Mouse (Mus musculus) kidney, adult 11 months (tissue): Measurements from ENCODE around the gene Abhd13.

Experiments used
- DNase-seq: peaks from one replicate; pipeline ENCODE4 v3.0.0; 2022

The Abhd13 gene

DNA sequence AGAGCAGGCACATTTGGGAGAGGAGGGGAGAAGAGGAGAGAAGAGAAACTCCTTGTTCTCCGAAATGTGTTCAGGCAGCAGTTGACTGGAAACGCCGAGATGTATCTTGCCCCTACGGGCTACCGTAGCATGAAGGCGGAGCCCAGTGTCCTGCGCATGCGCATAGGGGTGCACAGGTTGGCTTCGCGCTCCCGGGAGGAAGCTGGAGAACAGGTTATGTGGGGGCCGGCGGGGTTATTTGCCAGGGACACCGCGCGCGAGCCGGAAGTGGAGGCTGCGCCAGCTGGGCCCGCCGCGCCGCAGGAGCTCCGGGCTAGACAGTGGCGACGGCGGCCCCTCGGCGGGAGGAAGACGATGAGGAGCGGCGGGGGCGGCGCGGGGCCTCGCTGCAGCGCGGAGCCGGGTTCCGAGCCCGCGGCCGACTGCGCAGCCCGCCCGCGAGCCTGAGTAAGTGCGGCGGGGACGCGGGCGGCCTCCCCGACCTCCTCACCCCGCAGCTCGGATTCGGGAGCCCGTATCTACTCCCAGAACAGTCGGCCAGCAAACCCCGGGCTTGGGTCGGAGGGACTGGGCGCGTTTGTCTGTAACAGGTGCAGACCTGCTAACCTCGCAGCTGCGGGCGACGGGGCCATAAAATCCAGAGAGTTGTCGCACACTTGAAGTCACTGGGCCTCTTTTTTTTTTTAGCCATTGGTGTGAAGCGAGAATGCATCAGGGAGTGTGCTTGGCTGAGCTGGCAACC is at the start of gene Abhd13, which contains the start of gene Lig4:
Gene Abhd13 (plus strand): TSS at position 135 of the 742 bp plus-strand sequence.
Gene Lig4 (minus strand): TSS at position 114 of the 742 bp plus-strand sequence.
- DNase-seq, result peak; percentile 97

DNA sequence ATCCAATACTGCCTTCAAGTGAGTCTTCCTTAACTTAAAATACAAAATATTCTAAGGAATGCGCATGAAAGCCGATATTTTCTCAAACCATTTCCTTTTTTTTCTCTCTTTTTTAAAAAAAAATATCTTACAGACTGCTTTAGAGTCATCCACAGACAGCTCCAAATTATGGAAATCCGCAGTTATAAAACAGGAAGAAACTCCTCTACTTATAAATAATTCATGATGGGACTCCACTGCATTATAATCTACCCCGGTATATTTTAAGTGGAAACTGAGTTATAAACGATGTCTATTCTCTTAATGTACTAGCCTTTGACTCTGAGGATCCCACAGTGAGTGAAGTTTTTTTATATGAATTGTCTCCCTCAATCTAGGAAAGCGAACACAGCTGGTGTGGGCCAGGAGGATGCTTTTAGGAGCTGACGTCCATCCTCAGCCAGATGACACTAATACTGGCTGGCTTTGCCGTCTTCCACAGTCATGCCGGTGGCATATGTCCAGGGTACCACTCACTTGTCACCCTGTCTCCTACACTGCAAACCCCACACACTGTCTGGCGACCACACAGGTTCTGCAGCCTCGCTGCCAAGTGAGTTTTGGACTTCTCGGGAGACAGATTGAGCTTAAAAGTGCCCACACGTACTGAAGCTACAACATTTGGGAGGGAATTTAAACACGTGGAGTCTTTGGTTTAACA is 47.6 kb upstream of the Abhd13 start:
- no peak for DNase-seq

DNA sequence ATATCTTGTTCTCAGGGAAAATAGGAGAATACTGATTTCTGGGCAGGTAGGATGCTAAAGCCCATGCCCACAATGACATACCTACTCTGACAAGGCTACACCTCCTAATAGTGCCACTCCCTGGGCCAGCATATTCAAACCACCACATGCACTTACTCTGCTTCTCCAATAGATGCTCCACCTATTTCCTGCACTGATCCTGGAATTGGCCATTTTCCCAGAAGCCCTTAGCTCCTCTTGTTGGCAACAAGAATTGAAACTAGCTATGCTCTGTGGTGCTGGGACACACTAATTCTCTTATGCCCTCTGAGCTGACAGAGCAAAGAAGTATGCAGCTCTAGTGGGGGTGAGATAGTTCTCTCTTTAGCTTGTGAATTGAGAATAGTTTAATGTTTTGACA is 44.8 kb upstream of the Abhd13 start:
- no peak for DNase-seq

DNA sequence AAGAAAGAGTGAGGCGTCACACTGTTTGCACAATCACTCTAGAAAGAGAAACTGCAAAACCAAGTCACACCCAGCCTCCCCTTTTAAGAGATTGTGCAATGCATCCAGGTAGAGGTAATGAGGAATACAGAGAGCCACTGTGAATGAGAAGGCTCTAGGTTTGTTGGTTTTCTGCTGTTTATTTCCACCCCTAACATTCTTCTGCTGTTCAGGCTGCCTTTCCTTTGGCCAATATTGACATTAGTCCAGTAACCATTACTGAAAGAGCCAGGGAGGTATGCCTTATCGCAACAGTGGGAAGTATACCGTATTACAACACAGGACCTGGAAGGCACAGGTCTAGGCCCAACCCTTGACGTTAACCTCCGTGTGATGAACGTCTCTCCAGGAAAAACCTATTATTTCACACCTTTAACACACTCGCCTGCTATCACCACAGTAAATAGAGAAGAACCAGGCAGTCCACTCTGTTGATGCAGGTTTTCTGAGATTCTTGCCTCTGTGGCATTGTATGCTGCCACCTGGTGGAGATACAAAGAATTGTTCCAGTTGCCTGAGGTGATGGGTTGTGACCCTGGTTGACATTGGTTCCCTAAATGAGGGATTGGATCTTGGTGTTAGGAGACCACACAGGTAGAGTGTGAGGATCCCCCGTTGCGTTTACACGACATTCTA is 42.5 kb upstream of the Abhd13 start:
- DNase-seq, result peak; percentile 5

DNA sequence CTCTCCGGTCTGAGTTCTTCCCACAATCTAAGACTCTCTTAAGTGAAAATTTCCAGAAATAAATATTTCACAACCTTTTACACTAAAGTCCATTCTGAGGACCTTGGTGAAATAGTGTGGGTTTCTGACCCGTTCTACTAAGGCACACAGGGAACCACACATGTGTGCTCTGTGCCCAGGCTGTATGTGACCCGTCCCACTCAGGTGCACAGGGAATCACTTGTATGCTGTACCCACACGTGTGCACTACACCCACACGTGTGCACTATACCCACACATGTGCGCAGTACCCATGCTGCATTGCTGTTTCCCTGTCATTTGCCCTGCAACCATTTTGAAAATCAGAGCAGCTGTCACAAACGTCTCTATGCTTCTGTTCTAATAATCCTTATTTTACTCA is 41.9 kb upstream of the Abhd13 start:
- no peak for DNase-seq

DNA sequence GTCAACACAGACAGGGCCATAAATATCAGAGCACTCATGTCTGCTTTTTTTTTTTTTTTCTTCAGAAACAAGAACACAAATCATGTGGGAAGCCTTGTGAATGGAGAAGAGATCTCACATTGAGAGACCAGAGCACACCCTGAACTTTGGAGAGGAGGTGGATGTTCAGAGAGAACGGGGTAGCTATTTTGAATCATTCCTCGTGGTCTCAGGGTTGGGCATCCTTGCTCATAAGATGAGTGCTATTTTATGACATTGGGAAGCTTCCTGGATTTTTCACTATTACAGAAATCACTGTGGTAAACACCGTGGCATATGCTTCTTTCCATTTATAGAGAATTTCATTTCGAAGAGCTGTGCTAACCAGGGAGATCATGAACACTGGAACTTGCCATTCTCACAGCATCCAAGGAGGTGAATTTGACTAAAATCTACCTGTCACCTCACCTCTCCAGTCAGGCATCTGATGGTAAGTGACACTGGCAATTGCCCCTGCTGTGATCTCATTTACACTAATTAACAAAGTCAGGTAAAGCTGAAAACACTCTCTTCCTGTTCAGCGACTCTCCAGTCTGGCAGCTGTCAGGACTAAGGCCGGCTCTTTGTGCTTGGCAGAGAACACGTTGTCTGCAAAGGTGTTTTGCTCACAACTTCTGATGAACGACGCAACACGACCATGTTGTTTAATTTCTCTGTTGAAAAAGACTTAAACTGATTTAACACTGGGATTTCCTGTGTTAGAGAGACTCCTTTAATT is 28.2 kb upstream of the Abhd13 start:
- no peak for DNase-seq

DNA sequence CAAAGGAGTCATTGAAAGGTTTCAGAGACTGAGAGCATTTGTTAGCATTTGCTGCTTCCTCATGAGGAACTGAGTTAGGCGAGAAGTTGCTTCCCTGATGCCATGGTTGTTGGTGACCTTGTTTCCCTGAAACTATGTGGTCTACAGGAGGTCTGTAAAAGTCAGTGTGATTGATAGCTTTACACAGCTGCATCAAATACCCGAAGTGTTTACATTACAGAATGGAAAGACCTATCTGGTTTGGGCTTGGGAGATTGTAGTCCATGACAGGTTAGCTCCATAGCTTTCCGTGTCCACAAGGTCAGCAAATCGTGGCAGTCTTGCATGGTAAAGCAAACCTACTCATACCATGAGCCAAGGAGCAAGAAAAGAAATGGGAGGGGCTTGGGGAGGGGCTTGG is 19.2 kb upstream of the Abhd13 start:
- no peak for DNase-seq

DNA sequence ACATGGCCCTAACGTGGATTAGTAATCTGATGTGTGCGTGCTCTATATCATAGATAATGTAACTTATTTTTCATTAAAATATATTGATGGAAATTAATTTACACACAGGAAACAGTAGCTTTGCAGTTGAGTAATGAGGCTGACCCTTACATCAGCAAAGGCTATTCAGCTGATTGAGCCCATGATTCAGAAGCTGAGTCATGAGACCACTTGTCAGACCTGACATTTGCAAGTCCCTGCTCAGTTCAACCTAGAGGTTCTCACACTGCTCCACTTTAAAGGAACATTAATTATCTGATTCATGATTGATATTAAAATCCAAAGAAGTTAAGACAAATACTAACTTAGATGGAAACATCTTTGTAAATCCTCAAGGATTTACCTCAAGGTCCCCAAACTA is 17.6 kb upstream of the Abhd13 start:
- DNase-seq, result no peak

DNA sequence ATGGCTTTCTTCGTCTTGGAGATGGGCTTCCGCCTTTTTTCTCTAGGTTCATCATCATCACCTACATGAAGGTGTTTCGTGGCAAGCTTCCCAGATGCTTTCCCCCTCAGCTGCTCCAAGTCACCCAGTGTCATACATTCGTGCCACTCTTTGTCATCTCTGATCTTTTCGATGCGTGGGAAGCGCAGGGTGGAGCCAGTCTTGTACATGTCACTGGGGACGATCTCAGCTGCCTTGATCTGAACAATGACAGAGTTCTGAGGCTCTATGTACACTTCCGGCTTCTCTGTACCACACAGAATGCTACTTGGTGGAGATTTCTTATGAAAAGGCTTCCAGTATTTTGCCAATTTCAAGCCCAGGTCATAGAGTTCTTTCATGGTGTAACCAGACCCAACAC is 5.6 kb upstream of the Abhd13 start:
- no peak for DNase-seq

DNA sequence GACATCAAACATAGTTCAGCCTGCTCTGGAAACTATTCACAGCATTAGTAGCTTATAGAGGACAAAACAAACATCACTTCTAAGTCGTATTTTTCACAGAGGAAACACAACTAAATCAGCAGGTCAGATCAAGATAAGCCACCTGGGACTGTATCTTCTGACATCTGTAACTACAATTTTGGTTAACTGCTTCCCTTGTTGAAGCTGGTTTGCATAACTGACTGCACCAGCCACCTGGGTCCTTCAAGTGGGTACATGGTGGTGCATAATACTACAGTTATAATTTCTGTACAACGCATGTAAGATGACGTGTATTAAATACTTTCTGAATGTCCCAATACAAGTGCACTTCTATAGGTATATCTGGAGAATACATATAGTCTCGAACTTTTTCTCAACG is 2.2 kb upstream of the Abhd13 start:
- no peak for DNase-seq

DNA sequence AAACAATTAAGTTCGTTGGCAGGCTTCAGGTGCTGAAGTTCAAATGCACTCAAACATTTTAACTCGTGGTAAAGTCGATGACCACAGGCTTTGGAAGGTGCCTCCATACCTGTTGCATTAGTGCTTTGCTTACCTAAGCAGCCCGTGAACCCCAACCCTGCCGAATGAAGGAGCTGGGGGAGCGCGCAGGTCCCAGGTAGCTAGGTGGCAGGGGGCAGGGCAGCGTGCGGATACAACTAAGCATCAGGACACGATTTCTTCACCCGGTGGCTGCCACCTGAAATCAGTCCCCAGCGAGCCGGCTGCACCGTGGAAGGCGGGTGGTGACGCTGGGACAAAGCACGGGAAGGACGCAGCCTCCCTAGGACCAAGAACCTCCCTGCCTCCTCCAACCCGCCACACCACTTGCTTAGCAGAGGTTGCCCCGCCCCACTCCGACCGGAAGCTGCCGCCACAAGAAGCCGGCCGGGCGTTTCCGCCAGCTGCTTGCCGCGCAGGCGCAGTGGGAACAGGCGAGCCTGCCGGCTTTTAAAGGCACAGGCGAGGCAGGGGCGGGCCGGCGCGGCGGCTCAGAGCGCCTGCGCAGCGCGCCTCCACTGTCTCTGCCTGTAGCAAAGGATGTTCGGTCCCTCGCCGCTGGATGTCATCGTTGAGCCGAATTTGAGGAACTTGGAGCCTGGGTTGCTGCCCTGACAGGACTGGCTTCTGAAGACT is 1.5 kb upstream of the Abhd13 start:
- peak; percentile 99 for DNase-seq

DNA sequence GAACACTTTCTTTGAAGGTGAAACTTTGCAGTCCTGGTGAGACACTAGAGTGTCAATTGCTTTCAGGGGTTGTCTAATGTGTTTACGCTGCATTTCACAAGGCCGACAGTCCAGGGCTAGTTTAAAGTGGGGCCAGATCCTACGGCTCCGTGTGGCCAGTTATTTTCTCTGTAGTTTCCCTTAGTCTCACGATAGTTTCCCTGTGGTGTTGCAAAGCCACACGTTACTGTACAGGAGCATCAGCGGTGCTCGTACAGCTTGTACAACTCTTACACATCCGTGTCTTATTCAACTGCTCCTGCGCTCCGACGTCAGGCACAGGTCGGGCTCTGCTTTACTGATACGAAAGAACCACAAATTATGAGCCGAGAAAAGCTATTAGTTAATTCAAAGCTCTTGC is 491 bp upstream of the Abhd13 start:
- peak; percentile 23 for DNase-seq

DNA sequence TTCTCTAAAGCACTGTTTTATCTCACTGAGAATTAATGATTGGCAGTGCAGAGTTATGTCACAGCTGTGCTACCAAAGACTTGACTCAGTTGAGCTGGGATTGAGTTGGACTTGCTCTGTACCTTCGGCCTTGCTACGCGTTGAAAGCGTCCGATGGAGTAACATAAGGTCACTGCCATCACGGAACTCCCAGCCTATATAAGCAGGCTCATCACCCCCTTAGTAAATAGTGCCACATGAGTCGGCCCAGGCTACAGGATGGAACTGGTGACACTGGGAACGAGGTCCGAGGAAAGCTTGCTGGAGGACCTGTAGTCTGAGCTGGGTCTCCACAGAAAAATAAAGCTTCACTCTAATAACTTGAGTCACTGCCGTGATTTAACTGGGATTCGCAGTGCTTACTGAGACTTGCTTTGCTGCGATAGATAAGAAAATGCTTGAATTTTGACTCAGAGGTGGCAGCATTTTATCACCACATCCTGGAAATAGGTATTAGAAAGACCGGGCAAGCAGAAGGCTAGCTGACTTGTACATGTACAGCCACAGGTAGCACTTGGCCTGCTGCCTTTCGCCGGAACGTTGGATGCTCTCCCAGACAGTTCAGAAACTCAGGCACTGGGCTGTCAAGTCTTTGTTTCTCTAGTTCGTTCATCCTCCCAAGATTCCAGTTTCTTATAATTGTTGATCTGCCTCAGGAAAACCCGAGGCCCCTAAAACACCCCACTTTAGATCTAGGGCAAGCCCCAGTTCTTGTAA is 1.1 kb downstream of the Abhd13 start:
- no peak for DNase-seq

DNA sequence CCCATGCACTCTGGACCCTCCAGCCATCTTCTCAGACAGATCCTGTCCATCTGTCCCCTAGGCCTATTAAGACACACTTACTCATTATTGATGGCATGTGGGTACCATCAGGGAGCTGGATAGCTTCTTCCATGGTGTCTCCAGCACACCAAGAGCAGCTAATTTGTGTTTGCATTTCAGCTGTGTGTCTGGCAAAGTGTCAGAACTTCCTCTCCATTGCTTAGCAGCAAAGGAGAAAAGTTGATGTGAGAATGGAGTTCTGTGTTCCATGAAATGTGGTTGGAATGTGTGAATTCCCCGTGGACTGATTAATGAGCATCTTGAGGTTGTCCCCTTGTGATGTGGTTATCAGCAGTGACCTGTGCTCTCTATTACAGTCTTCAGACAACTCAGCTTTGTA is 2.2 kb downstream of the Abhd13 start:
- DNase-seq, result no peak

- no peak for DNase-seq
Observed at GRCm38 (mm10) chr8:9980188-9980587, 2.7 kb downstream of the Abhd13 start.

DNA sequence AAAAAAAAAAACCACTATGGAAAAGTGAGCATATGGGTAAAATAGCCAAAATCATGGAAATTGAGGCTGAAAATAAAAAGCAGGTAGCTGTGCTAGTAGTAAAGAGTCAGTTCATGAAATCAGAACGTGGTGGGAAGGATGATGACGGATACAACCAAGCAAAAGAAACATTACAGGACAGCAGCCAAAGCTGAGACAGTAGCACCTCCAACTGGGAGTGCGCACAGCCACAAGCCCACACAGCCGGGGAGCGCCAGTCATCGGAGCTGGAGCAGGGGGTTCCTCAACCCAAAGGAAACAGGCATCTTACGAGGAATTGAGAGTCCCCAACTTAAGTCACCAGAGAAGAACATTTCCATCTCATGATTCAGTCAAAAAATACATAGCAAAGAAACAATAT is 26.6 kb downstream of the Abhd13 start:
- DNase-seq, result no peak

DNA sequence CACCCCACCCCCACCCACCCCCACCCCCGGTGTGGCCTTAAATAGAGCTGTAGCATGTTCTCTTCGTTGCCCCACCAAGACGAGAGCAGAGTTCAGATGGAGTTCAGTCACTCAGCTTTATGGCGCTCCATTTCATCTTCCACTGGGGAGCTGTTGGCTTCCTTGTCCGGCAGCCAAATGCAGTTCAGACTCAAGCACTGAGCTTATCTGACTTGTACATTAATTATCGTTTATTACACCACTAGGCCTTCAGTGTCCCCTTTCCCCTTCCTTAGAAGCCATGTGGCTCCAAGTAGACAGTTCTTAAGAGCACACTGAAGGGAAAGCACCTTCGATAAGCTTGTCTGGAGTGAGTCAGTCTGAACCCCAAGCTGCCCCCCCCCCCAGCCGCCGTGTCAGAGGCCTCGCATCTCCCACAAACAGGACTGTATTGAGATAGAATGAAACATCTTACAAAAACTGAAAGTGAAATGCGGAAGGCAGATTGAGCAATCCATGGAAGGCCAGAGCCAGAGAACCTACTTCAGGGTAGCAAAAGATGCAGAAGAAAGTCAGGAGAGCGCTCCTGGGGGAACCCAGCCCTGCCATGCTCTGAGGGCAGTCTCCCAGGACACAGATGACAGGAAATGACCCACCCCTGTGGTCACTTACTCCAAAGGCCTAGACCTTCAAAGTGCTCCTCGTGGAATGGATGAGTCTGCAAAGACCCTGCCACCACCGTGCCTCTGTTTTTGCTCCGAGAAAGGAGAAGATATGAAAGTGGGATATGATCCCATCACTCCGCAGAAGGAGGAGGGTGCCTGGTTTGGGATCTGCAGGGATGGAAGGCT is 28.9 kb downstream of the Abhd13 start, which contains the start of gene Tnfsf13b:
Gene Tnfsf13b (plus strand): TSS at position 312 of the 830 bp plus-strand sequence.
- DNase-seq, result peak; percentile 23

DNA sequence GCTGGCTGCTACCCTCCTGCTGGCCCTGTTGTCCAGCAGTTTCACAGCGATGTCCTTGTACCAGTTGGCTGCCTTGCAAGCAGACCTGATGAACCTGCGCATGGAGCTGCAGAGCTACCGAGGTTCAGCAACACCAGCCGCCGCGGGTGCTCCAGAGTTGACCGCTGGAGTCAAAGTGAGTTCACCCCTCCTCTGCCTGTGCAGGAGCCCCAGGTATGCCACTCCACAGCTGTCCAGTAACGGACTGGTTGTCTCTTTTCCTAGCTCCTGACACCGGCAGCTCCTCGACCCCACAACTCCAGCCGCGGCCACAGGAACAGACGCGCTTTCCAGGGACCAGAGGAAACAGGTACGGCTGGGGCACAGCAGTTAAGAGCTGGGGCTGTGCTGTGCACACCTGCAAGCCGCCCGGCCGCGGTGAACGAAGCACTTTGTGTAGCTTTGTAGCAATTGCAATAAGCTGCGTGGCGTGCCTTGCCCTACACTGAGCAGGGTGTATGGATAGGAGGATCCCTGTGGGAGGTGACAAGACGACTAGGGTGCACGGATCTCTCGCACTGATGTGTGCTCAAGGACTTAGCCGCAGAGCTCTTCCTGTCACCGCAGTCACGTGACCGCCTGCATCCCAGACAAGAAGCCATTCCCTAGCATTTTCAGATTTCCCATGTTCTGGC is 29.6 kb downstream of the Abhd13 start:
- no peak for DNase-seq

GRCm38 (mm10) chr8:10007660-10008028 is 30.1 kb downstream of the Abhd13 start:
- DNase-seq, result no peak

DNA sequence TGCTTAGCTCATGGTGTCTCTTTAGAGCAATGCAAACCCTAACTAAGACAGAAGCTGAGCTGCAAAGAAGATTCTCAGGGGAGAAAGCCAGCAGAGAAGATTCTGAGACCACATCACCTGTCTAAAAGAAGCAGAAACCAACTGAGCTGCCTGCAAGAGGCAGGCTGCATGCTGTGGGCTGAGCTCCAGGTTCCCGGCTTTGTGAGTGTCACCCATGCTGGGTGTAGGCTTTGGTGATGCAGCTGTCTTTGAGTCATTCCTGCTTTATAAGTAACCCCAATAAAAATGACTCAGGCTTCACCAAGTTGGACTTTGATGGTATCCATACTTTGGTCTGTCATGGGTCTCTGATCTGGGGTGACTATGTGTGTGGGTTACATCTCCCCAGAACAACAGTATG is 38.7 kb downstream of the Abhd13 start:
- no peak for DNase-seq
